In the genomic region with DNA sequence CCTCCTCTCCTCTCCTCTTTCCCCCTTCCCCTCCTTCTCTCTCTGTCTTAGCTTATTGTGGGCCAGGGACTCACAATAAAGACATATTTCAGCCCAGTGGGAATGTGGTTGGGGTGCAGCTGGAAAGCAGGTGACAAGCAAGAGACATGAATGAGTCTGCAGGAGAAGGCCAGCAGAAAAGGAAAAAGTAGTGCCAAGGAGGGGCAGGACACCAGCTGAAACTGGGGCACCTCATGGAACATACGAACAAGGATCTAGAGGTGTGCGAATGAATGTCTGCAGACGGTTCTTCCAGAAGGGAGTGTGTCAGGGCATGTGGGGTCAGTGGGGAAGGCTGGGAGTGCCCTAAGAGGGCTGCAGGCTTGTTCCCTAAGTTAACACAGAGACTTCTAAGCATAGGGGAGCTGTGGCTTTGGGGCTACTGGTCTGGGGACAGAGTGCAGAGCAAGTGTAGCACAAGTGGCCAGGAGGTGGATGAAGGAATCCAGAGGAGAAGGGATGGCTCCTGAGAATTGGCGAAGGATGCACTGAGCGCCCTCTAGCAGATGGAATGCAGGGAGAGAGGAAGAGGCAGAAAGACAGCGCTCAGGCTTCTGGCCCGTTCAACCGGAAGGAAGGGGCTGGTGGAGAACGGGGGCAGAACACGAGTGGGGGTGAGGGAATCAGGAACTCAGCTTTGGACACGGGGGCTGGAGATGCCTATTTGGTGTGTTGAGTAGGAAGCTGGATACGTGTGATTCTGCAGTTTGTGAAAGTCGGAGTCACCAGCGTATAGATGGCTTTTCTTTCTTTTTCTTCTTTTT, we compare ENCODE assay signal across 9 mouse cellular contexts. TPM values are rescaled to one million over a fixed set of nuclear protein-coding genes. Genes with fewer than 3 reads are reported as not detected.
DNase-seq lines count a peak whose midpoint lies in the region; ATAC-seq and TF ChIP-seq lines count a peak whose summit lies in the region.
"Had no signal": no experiment of that assay in that cellular context is flagged by ENCODE, and none has a peak within 500 bp of the region (broad histone marks: within the 10 kb centered on the region; RNA-seq: fewer than 3 reads in every experiment).

No protein-coding gene starts in this region.

- peak; percentile 40 for DNase-seq in layer of hippocampus, adult 11-12 months (ENCODE audit: low spot score)
- no peak for DNase-seq in layer of hippocampus, adult 8-10 months (ENCODE audit: low spot score in 2 of 2)
- peak; percentile 89 for DNase-seq in brain, adult 2 months (ENCODE audit: low read depth, low spot score)
- DNase-seq in kidney, postnatal 14 days = peak; percentile 74
- DNase-seq in T-cell, adult 2 months (ENCODE audit: low spot score) = no peak

- peak overlapping the region; percentile 67 for H3K27ac ChIP-seq in cortical plate, adult 2 months (ENCODE audit: insufficient read depth, low read length)
- no peak overlapping the region for H3K27ac ChIP-seq in olfactory bulb, adult 2 months (ENCODE audit: insufficient read depth, low read depth, low read length)

- peak; percentile 54; the same call in 1 of the 2 replicates for TF ChIP-seq CTCF in cortical plate, adult 2 months (IDR thresholded peaks at IDR 0.05; ENCODE audit: extremely low read depth, insufficient read depth, low read length)
- TF ChIP-seq CTCF in olfactory bulb, adult 2 months (IDR thresholded peaks at IDR 0.05; ENCODE audit: insufficient read depth, low read depth, low read length) = peak; percentile 41; the same call in 1 of the 2 replicates

- H3K4me3 ChIP-seq in cortical plate, adult 2 months (ENCODE audit: insufficient read depth, low read length) = no peak overlapping the region
- H3K4me3 ChIP-seq in olfactory bulb, adult 2 months (ENCODE audit: insufficient read depth, low read depth, low read length) = 0 out of 2 replicates have a peak overlapping the region, but pooled peaks have one; percentile 12

- ATAC-seq in megakaryocyte-erythroid progenitor cell, adult 5-6 weeks (replicated peaks; ENCODE audit: low FRiP score, low TSS enrichment, poor library complexity, severe bottlenecking) = no peak

- H3K4me1 ChIP-seq in cortical plate, adult 2 months (ENCODE audit: control insufficient read depth, insufficient read depth, low read length) = peaks cover 8% of the 10 kb centered on the region
- H3K4me1 ChIP-seq in olfactory bulb, adult 2 months (ENCODE audit: control insufficient read depth, insufficient read depth, low read length) = peaks cover 26% of the 10 kb centered on the region

- no peak for TF ChIP-seq POLR2A in cortical plate, adult 2 months (IDR thresholded peaks at IDR 0.05; ENCODE audit: extremely low read depth, insufficient read depth, low read length)
- no peak for TF ChIP-seq POLR2A in olfactory bulb, adult 2 months (IDR thresholded peaks at IDR 0.05; ENCODE audit: insufficient read depth, low read depth, low read length)

- WGBS in olfactory bulb, adult 2 months = 30% methylated on average over 14 of the region's 14 CpGs

RNA-seq across cellular contexts. Expression of a gene that starts 8.8 kb away (rescaled TPM):
- 10 to 100 TPM in 1 of 4 experiments, 1 to 10 TPM in 3; 3.7 to 10.8 (median 6.9) TPM for total RNA-seq in layer of hippocampus, adult 8-10 months (2022)
- polyA plus RNA-seq in cortical plate, adult 2 months (2012; rRNA removed) = 4.4 TPM in 2 replicates
- polyA plus RNA-seq in olfactory bulb, adult 2 months (2012; ENCODE audit: insufficient read depth, insufficient read length, low replicate concordance, missing spikeins) = not detected in 2 replicates
- total RNA-seq in megakaryocyte-erythroid progenitor cell, adult 5-6 weeks (2014; fragmentation: Nextera tagmentation) = 1.6 and 2.0 TPM in 2 replicates
- total RNA-seq in megakaryocyte-erythroid progenitor cell, adult 5-6 weeks (2017) = 5.6 and 6.0 TPM in 2 replicates
- polyA plus RNA-seq: intestine, embryonic 14.5 days had no signal

RNA-seq across cellular contexts. Expression of a gene that starts 29.7 kb away (rescaled TPM):
- 100 to 1,000 TPM; 333 to 386 (median 359) TPM for total RNA-seq in layer of hippocampus, adult 8-10 months (2022)
- 654 and 664 TPM in 2 replicates for polyA plus RNA-seq in cortical plate, adult 2 months (2012; rRNA removed)
- polyA plus RNA-seq in olfactory bulb, adult 2 months (2012; ENCODE audit: insufficient read depth, insufficient read length, low replicate concordance, missing spikeins) = not detected in 2 replicates
- total RNA-seq in megakaryocyte-erythroid progenitor cell, adult 5-6 weeks (2014; fragmentation: Nextera tagmentation) = 0.35 TPM in 1 of 2 replicates, not detected in the other
- not detected in 2 replicates for total RNA-seq in megakaryocyte-erythroid progenitor cell, adult 5-6 weeks (2017)

RNA-seq across cellular contexts. Expression of a gene that starts 36.6 kb away (rescaled TPM):
- total RNA-seq in layer of hippocampus, adult 8-10 months (2022) = 10 to 100 TPM; 83.6 to 98.9 (median 87.1) TPM
- 103 and 110 TPM in 2 replicates for polyA plus RNA-seq in cortical plate, adult 2 months (2012; rRNA removed)
- not detected in 2 replicates for polyA plus RNA-seq in olfactory bulb, adult 2 months (2012; ENCODE audit: insufficient read depth, insufficient read length, low replicate concordance, missing spikeins)
- total RNA-seq in megakaryocyte-erythroid progenitor cell, adult 5-6 weeks (2014; fragmentation: Nextera tagmentation) = 64.1 and 92.7 TPM in 2 replicates
- 46.0 and 49.4 TPM in 2 replicates for total RNA-seq in megakaryocyte-erythroid progenitor cell, adult 5-6 weeks (2017)

RNA-seq across cellular contexts. Expression of a gene that starts 36.7 kb away (rescaled TPM):
- total RNA-seq in layer of hippocampus, adult 8-10 months (2022) = 10 to 100 TPM; 62.0 to 88.0 (median 71.0) TPM
- polyA plus RNA-seq in cortical plate, adult 2 months (2012; rRNA removed) = 38.2 and 39.1 TPM in 2 replicates
- not detected in 2 replicates for polyA plus RNA-seq in olfactory bulb, adult 2 months (2012; ENCODE audit: insufficient read depth, insufficient read length, low replicate concordance, missing spikeins)
- 52.3 and 71.1 TPM in 2 replicates for total RNA-seq in megakaryocyte-erythroid progenitor cell, adult 5-6 weeks (2014; fragmentation: Nextera tagmentation)
- 31.6 and 38.2 TPM in 2 replicates for total RNA-seq in megakaryocyte-erythroid progenitor cell, adult 5-6 weeks (2017)

RNA-seq across cellular contexts. Expression of a gene that starts 55.8 kb away (rescaled TPM):
- 10 to 100 TPM; 62.9 to 80.4 (median 72.9) TPM for total RNA-seq in layer of hippocampus, adult 8-10 months (2022)
- polyA plus RNA-seq in cortical plate, adult 2 months (2012; rRNA removed) = 108 and 117 TPM in 2 replicates
- polyA plus RNA-seq in olfactory bulb, adult 2 months (2012; ENCODE audit: insufficient read depth, insufficient read length, low replicate concordance, missing spikeins) = not detected in 2 replicates
- total RNA-seq in megakaryocyte-erythroid progenitor cell, adult 5-6 weeks (2014; fragmentation: Nextera tagmentation) = 62.4 and 91.6 TPM in 2 replicates
- total RNA-seq in megakaryocyte-erythroid progenitor cell, adult 5-6 weeks (2017) = 49.2 and 93.1 TPM in 2 replicates

Comparison
In these comparisons a context has a peak if more than half of its experiments do, and no peak if none do; other contexts are left out.
1. DNase-seq: peak in layer of hippocampus, adult 11-12 months (single experiment), brain, adult 2 months (single experiment) and kidney, postnatal 14 days (single experiment); none in layer of hippocampus, adult 8-10 months (0 of 2) and T-cell, adult 2 months (single experiment).
2. RNA of a gene that starts 29.7 kb away (total RNA-seq): 333 to 386 TPM in layer of hippocampus, adult 8-10 months; 0.35 TPM in megakaryocyte-erythroid progenitor cell, adult 5-6 weeks; every median in the first group is over 100 times any median in the second.